Mouse (Mus musculus): ENCODE measurements around the gene Ppp2r5d. TPM values are rescaled to one million over a fixed set of nuclear protein-coding genes. Genes with fewer than 3 reads are reported as not detected.

The Ppp2r5d gene
- polyA plus RNA-seq, 1 experiment from 2014 or later = 137 TPM

DNA sequence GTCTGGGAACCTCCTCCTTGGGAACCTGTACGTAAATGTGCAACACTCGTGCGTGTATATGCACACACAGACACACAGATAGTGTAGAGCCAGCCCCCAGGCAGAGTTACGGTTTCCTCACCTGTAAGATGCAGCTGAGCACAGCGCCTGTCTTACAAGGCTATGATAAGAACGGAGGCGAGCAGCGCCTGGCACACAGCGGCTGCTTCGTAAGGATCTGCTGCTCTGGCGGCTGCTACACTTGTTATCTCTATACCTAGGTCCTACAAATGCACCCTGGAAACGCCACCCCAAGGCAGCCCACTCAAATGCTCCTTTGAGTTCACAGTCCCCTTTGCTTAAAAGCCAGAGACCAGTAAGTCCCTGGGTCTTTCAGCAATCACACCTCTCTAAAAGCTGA, 14.2 kb downstream of the Ppp2r5d start:
- Histone ChIP-seq H3K9me3 (no peaks in the 10 kb centered on the region), H3K36me3 (peaks cover 81% of the 10 kb centered on the region), H3K27me3 (ENCODE audit: insufficient read depth, poor library complexity, severe bottlenecking) (no peaks in the 10 kb centered on the region), H3K27ac (no peak overlapping the region), H3K4me3 (no peak overlapping the region), H3K4me1 (replicated peaks) (no peaks in the 10 kb centered on the region)
- DNase-seq (ENCODE audit: low spot score) = no peak
- 93% methylated on average over 12 of the region's 12 CpGs for WGBS

DNA sequence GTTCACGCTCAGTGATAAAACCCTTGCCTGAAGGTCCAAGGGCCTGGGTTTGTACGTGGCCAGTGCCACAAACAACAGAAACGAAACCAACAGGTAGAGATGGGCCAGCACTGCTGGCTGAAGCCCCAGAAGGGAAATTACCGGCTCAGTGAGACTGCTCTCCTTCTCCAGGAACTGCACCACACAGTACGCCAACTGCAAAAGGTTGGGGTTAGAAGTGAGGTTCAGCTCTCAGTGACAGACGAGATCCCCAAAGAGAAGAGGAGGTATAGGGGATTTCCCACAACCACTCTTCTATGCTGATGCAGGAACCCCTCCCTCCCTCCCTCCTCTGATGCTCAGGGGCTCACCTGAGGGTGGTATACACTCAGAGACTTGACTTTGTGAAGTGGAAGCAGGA, 19.0 kb downstream of the Ppp2r5d start:
- 93% methylated on average over 6 of the region's 6 CpGs for WGBS
- Histone ChIP-seq H3K27ac (no peak overlapping the region), H3K9me3 (no peaks in the 10 kb centered on the region), H3K36me3 (peaks cover 81% of the 10 kb centered on the region), H3K4me1 (replicated peaks) (peaks cover 14% of the 10 kb centered on the region), H3K27me3 (ENCODE audit: insufficient read depth, poor library complexity, severe bottlenecking) (no peaks in the 10 kb centered on the region), H3K4me3 (no peak overlapping the region)
- DNase-seq (ENCODE audit: low spot score) = no peak

DNA sequence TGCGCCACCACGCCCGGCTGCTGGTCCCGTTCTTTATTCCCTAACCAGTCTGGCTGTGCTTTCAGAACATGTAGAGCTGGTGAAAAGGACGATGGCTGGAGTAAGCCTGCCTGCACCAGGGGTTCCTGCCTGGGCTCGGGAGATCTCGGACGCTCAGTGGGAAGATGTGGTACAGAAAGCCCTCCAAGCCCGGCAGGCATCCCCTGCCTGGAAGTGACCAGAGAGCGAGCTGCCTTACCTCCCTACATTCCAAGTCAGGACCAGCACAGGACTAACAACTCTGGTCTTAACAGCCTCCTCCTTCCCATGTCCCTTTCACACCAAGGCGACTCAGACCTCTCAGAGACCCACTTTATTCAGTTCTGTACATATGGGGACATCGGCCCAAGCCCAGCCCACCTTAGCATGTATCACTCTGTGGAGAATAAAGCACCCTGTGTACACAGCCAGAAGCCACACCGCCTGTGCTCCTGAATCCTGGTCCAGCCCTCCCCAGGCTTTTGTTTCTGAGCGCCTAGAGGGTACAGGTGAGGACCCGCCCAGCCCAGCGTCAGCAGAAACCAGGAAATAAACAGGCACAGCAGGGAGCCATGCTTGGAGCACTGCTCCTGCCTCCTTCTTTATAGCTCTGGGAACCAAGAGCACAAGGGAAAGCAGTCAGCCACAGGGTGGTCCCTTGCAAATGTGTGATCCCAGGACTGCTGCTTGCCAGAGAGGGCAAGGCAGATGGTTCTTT, 22.1 kb downstream of the Ppp2r5d start:
- DNase-seq (ENCODE audit: low spot score) = no peak
- Histone ChIP-seq H3K4me1 (replicated peaks) (peaks cover 42% of the 10 kb centered on the region), H3K9me3 (no peaks in the 10 kb centered on the region), H3K4me3 (no peak overlapping the region), H3K36me3 (peaks cover 61% of the 10 kb centered on the region), H3K27ac (no peak overlapping the region), H3K27me3 (ENCODE audit: insufficient read depth, poor library complexity, severe bottlenecking) (no peaks in the 10 kb centered on the region)
- WGBS = 84% methylated on average over 16 of the region's 16 CpGs

DNA sequence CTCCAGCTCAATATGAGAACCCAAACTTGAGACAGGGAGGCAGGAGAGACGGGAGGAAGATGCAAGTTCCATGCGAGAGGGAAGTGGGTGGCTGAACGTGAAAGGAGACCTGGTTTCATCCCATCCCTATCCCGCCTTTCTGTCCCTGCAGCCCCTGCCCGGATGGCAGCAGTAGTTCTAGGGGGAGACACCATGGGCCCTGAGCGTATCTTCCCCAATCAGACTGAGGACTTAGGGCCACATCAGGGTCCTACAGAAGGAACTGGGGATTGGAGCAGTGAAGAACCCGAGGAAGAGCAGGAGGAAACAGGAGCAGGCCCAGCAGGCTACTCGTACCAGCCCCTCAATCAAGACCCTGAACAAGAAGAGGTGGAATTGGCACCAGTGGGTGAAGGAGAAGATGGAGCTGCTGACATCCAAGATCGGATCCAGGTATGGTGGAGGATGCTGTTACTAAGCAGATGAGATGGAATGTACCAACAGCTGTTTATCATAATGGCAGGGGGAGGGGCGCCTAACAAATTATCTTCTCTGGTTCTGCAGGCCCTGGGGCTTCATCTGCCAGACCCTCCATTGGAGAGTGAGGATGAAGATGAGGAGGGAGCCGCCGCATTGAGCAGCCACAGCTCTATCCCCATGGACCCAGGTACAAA, 23.3 kb downstream of the Ppp2r5d start:
- no peak for DNase-seq (ENCODE audit: low spot score)
- Histone ChIP-seq H3K4me1 (replicated peaks) (peaks cover 42% of the 10 kb centered on the region), H3K36me3 (peaks cover 61% of the 10 kb centered on the region), H3K27me3 (ENCODE audit: insufficient read depth, poor library complexity, severe bottlenecking) (no peaks in the 10 kb centered on the region), H3K4me3 (peak overlapping the region; percentile 91), H3K27ac (peak overlapping the region; percentile 92), H3K9me3 (no peaks in the 10 kb centered on the region)
- WGBS = 29% methylated on average over 12 of the region's 12 CpGs

GRCm38 (mm10) chr17:46680760-46681373, 24.0 kb downstream of the Ppp2r5d start, which contains the start of gene Klhdc3:
Gene Klhdc3, minus strand, starts transcription at chr17:46680914.
- Histone ChIP-seq H3K9me3 (no peaks in the 10 kb centered on the region), H3K27ac (peak within 1 kb of the TSS; percentile 92), H3K27me3 (ENCODE audit: insufficient read depth, poor library complexity, severe bottlenecking) (no peaks in the 10 kb centered on the region), H3K4me1 (replicated peaks) (peaks cover 45% of the 10 kb centered on the region), H3K4me3 (peak within 1 kb of the TSS; percentile 91), H3K36me3 (peaks cover 61% of the 10 kb centered on the region)
- WGBS = under 1% methylated on average over 49 of the region's 49 CpGs
- peak; percentile 100 for DNase-seq (ENCODE audit: low spot score)

GRCm38 (mm10) chr17:46679843-46680759, 24.8 kb downstream of the Ppp2r5d start:
- Histone ChIP-seq H3K4me3 (peak overlapping the region; percentile 91), H3K27ac (peak overlapping the region; percentile 92), H3K27me3 (ENCODE audit: insufficient read depth, poor library complexity, severe bottlenecking) (no peaks in the 10 kb centered on the region), H3K4me1 (replicated peaks) (peaks cover 47% of the 10 kb centered on the region), H3K36me3 (peaks cover 61% of the 10 kb centered on the region), H3K9me3 (no peaks in the 10 kb centered on the region)
- 1% methylated on average over 34 of the region's 34 CpGs for WGBS
- DNase-seq (ENCODE audit: low spot score) = peak; percentile 68

DNA sequence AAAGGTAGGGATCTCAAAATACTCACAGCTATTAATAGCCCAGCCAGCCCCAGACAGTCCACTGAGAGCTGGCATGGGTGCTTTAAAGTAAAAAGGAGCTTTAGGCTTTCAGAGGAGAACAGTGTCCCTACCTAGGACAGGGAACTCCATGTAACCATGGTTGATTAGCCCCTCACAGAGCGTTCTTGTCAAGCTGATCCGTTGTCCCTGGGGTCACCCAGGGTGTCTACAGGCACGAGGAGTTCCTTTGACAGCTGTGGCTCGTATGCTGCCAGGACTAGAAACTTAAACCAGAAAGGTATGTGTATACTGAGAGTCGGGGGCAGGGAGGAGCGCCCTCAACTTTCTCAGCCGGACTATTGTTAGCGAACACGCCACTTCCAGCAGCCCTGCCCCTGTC, 26.0 kb downstream of the Ppp2r5d start:
- Histone ChIP-seq H3K4me1 (replicated peaks) (peaks cover 56% of the 10 kb centered on the region), H3K36me3 (peaks cover 56% of the 10 kb centered on the region), H3K4me3 (peak overlapping the region; percentile 91), H3K27ac (peak overlapping the region; percentile 51; the same call in 1 of the 2 replicates), H3K9me3 (no peaks in the 10 kb centered on the region), H3K27me3 (ENCODE audit: insufficient read depth, poor library complexity, severe bottlenecking) (no peaks in the 10 kb centered on the region)
- no peak for DNase-seq (ENCODE audit: low spot score)
- WGBS = 71% methylated on average over 9 of the region's 9 CpGs

- WGBS = 92% methylated on average over 9 of the region's 9 CpGs
- peaks cover 51% of the 10 kb centered on the region for H3K36me3 ChIP-seq
- H3K4me1 ChIP-seq (replicated peaks) = peaks cover 60% of the 10 kb centered on the region
- H3K27ac ChIP-seq = peak within 1 kb of the TSS; percentile 92
- H3K9me3 ChIP-seq = no peaks in the 10 kb centered on the region
- H3K27me3 ChIP-seq (ENCODE audit: insufficient read depth, poor library complexity, severe bottlenecking) = no peaks in the 10 kb centered on the region
- DNase-seq (ENCODE audit: low spot score) = no peak
- H3K4me3 ChIP-seq = peak within 1 kb of the TSS; percentile 91
These were observed 26.5 kb downstream of the Ppp2r5d start, which contains the start of gene Mea1 for GRCm38 (mm10) chr17:46678416-46678815. Gene Mea1, plus strand, starts transcription at chr17:46678793.

GRCm38 (mm10) chr17:46674530-46675283, 30.2 kb downstream of the Ppp2r5d start:
- no peak for DNase-seq (ENCODE audit: low spot score)
- H3K4me1 ChIP-seq (replicated peaks) = peaks cover 49% of the 10 kb centered on the region
- peaks cover 71% of the 10 kb centered on the region for H3K36me3 ChIP-seq
- peak overlapping the region; percentile 85 for H3K27ac ChIP-seq
- H3K9me3 ChIP-seq = no peaks in the 10 kb centered on the region
- H3K4me3 ChIP-seq = peak overlapping the region; percentile 91
- no peaks in the 10 kb centered on the region for H3K27me3 ChIP-seq (ENCODE audit: insufficient read depth, poor library complexity, severe bottlenecking)
- WGBS = 23% methylated on average over 15 of the region's 15 CpGs

GRCm38 (mm10) chr17:46673850-46674529, 30.9 kb downstream of the Ppp2r5d start, which contains the start of gene Rrp36:
Gene Rrp36, minus strand, starts transcription at chr17:46674352.
- Histone ChIP-seq H3K4me3 (peak within 1 kb of the TSS; percentile 91), H3K27ac (peak within 1 kb of the TSS; percentile 85), H3K27me3 (ENCODE audit: insufficient read depth, poor library complexity, severe bottlenecking) (no peaks in the 10 kb centered on the region), H3K9me3 (no peaks in the 10 kb centered on the region), H3K36me3 (peaks cover 78% of the 10 kb centered on the region), H3K4me1 (replicated peaks) (peaks cover 41% of the 10 kb centered on the region)
- DNase-seq (ENCODE audit: low spot score) = peak; percentile 93
- WGBS = under 1% methylated on average over 43 of the region's 43 CpGs

GRCm38 (mm10) chr17:46669911-46670310, 35.0 kb downstream of the Ppp2r5d start:
- H3K27ac ChIP-seq = no peak overlapping the region
- 96% methylated on average over 10 of the region's 10 CpGs for WGBS
- H3K36me3 ChIP-seq = peaks cover 80% of the 10 kb centered on the region
- H3K4me1 ChIP-seq (replicated peaks) = peaks cover 23% of the 10 kb centered on the region
- DNase-seq (ENCODE audit: low spot score) = no peak
- H3K4me3 ChIP-seq = no peak overlapping the region
- H3K9me3 ChIP-seq = no peaks in the 10 kb centered on the region
- H3K27me3 ChIP-seq (ENCODE audit: insufficient read depth, poor library complexity, severe bottlenecking) = no peaks in the 10 kb centered on the region

Measured in hindbrain, embryonic 10.5 days (tissue).